Mouse (Mus musculus): ENCODE results near the gene Spocd1. TPM values are rescaled to one million over a fixed set of nuclear protein-coding genes. Genes with fewer than 3 reads are reported as not detected.
A peak's percentile ranks its signal among the peaks of the same experiment; 100 is the strongest.

Gene Spocd1
- polyA plus RNA-seq, 1 experiment from 2014 or later: not detected

- H3K9me3 ChIP-seq (replicated peaks): no peaks in the 10 kb centered on the region
- no peaks in the 10 kb centered on the region for H3K36me3 ChIP-seq
- 65% methylated on average over 2 of the region's 2 CpGs for WGBS
- no peak overlapping the region for H3K27ac ChIP-seq
- peaks cover 24% of the 10 kb centered on the region for H3K27me3 ChIP-seq
- no peak overlapping the region for H3K4me3 ChIP-seq (replicated peaks)
- peaks cover under 1% of the 10 kb centered on the region; the same call in 1 of the 2 replicates for H3K4me1 ChIP-seq
- ATAC-seq (replicated peaks; ENCODE audit: low FRiP score): no peak
- H3K4me2 ChIP-seq: no peak overlapping the region
- no peak overlapping the region for H3K9ac ChIP-seq
These were observed 25.5 kb downstream of the Spocd1 start for GRCm38 (mm10) chr4:129954527-129954926.

DNA sequence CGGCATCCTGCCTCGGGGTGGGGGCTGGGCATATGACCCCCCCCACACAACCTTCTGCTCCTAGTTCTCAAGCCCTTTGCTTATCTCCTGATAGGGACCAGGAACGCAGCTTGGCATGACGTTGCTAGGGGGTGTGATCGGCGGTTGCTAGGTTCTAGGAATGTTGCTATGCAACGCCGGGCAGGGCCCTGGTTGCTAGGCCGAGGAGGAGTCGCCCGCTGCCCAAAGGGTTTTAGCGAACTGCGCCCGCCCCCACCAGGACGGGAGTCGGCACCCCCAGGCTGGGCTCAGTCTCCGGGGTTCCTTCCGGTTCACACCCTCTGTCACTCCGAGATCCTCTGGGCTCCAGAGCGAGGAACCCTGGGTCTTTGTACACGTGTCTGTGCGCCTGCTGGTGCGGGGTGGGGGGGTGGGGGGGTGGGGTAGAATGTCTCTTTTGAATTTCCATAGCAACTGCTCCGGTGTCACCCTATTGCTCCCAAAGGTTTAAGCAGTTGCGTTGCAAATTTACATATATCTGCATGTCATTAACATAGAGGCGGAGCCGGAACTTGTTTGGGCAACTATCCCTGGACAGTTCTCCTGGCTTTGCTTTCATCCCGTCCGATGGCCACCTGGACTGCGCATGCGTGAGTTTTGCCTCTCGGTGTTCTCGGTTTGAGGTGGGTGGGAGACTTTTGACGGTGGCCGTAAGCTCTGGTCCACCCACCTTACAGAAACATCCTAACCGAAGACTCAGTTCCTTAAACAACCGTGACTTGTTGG, 31.3 kb downstream of the Spocd1 start:
- 2% methylated on average over 37 of the region's 37 CpGs for WGBS
- 0 out of 2 replicates have a peak overlapping the region, but pooled peaks have one; percentile 25 for H3K9ac ChIP-seq

DNA sequence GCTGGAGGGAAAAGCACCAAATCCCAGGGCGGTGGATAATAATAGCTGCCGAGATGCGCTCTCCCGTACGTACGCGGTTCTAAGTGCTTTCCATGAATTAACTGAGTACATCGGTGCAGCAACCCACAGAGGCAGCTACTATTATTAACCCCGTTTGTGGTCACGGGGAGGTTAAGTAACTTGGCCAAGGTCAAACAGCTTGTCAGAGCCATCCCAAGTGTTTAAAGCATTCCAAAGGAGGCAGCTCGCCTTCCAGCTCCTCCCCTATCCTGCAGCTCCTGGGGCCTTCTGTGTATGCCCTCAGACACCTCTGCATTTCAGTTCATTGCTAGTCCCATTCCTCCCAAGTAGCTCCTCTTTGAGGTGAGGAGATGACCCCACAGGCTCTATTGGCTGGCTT, 36.2 kb downstream of the Spocd1 start:
- H3K36me3 ChIP-seq: no peaks in the 10 kb centered on the region
- peaks cover 36% of the 10 kb centered on the region for H3K27me3 ChIP-seq
- WGBS: 74% methylated on average over 11 of the region's 11 CpGs

More for the DNA sequence above, 31.3 kb downstream of the Spocd1 start:
- H3K36me3 ChIP-seq: no peaks in the 10 kb centered on the region
- no peaks in the 10 kb centered on the region for H3K9me3 ChIP-seq (replicated peaks)
- H3K4me3 ChIP-seq (replicated peaks): peak overlapping the region; percentile 48
- H3K4me2 ChIP-seq: peak overlapping the region; percentile 90
- no peak overlapping the region for H3K27ac ChIP-seq
- peaks cover 18% of the 10 kb centered on the region for H3K4me1 ChIP-seq
- peak; percentile 59 for ATAC-seq (replicated peaks; ENCODE audit: low FRiP score)
- peaks cover 58% of the 10 kb centered on the region for H3K27me3 ChIP-seq

DNA sequence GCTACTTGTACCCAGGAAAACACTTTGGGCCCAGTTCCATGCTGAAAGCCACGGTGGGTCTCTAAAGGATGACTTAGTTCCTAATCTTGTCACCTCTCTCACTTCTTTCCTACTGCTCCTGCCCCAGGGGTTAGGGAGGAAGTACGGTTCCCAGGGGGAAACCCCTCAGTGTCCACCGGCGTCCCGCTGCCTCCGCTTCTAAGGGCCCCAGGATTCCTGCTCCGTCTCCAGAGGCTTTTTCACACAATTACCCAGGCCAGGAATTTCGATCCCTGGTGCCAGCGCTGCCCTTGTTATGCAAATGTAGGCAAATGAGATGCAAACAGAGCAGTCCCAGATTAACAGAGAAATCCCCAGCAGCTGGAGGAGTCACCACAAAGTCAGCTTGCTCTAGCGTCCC, 37.2 kb downstream of the Spocd1 start:
- WGBS: 27% methylated on average over 10 of the region's 10 CpGs
- H3K4me2 ChIP-seq: no peak overlapping the region
- H3K9ac ChIP-seq: no peak overlapping the region
- peaks cover 33% of the 10 kb centered on the region for H3K27me3 ChIP-seq
- no peak overlapping the region for H3K27ac ChIP-seq
- no peak for ATAC-seq (replicated peaks; ENCODE audit: low FRiP score)
- H3K36me3 ChIP-seq: no peaks in the 10 kb centered on the region
- peaks cover 11% of the 10 kb centered on the region for H3K4me1 ChIP-seq
- no peaks in the 10 kb centered on the region for H3K9me3 ChIP-seq (replicated peaks)
- H3K4me3 ChIP-seq (replicated peaks): no peak overlapping the region

More for the DNA sequence above, 36.2 kb downstream of the Spocd1 start:
- Histone ChIP-seq H3K4me1 (peaks cover 20% of the 10 kb centered on the region), H3K4me2 (no peak overlapping the region), H3K27ac (no peak overlapping the region), H3K9ac (no peak overlapping the region), H3K4me3 (replicated peaks) (no peak overlapping the region), H3K9me3 (replicated peaks) (no peaks in the 10 kb centered on the region)
- ATAC-seq (replicated peaks; ENCODE audit: low FRiP score): no peak

GRCm38 (mm10) chr4:129967024-129968014, 38.3 kb downstream of the Spocd1 start:
- WGBS: 40% methylated on average over 13 of the region's 13 CpGs
- Histone ChIP-seq H3K9ac (no peak overlapping the region), H3K4me3 (replicated peaks) (no peak overlapping the region), H3K36me3 (no peaks in the 10 kb centered on the region), H3K4me2 (no peak overlapping the region), H3K9me3 (replicated peaks) (no peaks in the 10 kb centered on the region), H3K27ac (no peak overlapping the region), H3K27me3 (peaks cover 33% of the 10 kb centered on the region), H3K4me1 (peaks cover 14% of the 10 kb centered on the region)
- ATAC-seq (replicated peaks; ENCODE audit: low FRiP score): 0 out of 2 replicates have a peak, but pooled peaks have one; percentile 15

GRCm38 (mm10) chr4:129970168-129970567, 41.1 kb downstream of the Spocd1 start:
- H3K36me3 ChIP-seq: no peaks in the 10 kb centered on the region
- H3K9me3 ChIP-seq (replicated peaks): no peaks in the 10 kb centered on the region
- no peak overlapping the region for H3K4me2 ChIP-seq
- WGBS: 65% methylated on average over 8 of the region's 8 CpGs
- peaks cover 14% of the 10 kb centered on the region for H3K4me1 ChIP-seq
- no peak for ATAC-seq (replicated peaks; ENCODE audit: low FRiP score)
- H3K4me3 ChIP-seq (replicated peaks): no peak overlapping the region
- no peak overlapping the region for H3K27ac ChIP-seq
- H3K9ac ChIP-seq: no peak overlapping the region
- H3K27me3 ChIP-seq: peaks cover 47% of the 10 kb centered on the region

GRCm38 (mm10) chr4:129970861-129971260, 41.8 kb downstream of the Spocd1 start:
- peaks cover 49% of the 10 kb centered on the region for H3K27me3 ChIP-seq
- H3K4me1 ChIP-seq: peaks cover 14% of the 10 kb centered on the region
- H3K27ac ChIP-seq: no peak overlapping the region
- no peak for ATAC-seq (replicated peaks; ENCODE audit: low FRiP score)
- H3K4me2 ChIP-seq: no peak overlapping the region
- H3K4me3 ChIP-seq (replicated peaks): no peak overlapping the region
- 83% methylated on average over 11 of the region's 11 CpGs for WGBS
- H3K9ac ChIP-seq: no peak overlapping the region
- H3K36me3 ChIP-seq: no peaks in the 10 kb centered on the region
- H3K9me3 ChIP-seq (replicated peaks): no peaks in the 10 kb centered on the region

DNA sequence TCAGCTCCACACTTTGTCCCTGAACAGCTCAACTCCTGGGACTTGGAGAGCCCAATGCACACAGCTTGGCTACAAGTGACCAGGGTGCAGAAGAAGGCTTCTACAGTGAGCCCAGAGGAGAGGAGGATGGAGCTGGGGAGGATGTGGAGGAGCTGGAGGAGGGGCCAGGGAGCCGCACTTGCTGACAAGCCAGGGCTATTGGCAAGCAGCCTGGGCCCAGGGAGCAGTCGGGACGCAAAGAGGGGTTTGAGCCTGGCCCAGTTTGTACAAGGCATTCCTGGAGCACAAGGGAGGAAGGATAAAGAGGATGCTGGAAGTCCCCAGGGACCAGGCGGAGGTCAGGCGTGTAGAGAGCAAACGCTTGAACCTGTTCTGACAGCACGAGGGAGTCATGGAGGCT, 42.9 kb downstream of the Spocd1 start:
- 39% methylated on average over 7 of the region's 7 CpGs for WGBS
- Histone ChIP-seq H3K4me1 (peaks cover 10% of the 10 kb centered on the region; the same call in 1 of the 2 replicates), H3K4me2 (no peak overlapping the region), H3K9ac (no peak overlapping the region), H3K27me3 (peaks cover 57% of the 10 kb centered on the region), H3K4me3 (replicated peaks) (no peak overlapping the region), H3K9me3 (replicated peaks) (no peaks in the 10 kb centered on the region), H3K27ac (no peak overlapping the region), H3K36me3 (no peaks in the 10 kb centered on the region)
- no peak for ATAC-seq (replicated peaks; ENCODE audit: low FRiP score)

DNA sequence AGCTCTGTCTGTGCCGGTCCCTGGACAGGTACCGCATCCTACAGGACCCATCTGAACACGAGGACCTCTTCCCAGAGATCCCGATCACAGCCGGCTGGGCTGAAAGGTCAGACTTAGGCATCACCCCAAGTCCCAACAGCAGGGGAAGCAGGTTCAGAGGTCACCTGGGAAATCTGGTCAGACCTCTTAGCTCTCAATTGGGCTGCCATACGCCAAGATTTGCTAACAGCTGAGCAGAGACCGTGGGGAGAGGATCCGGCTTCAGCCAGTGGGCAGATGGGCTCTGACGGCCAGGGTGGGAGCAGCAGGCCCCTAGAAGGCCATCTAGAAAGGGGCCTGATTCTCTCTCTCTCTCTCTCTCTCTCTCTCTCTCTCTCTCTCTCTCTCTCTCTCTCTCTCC, 45.2 kb downstream of the Spocd1 start:
- H3K27ac ChIP-seq: no peak overlapping the region
- WGBS: 73% methylated on average over 9 of the region's 9 CpGs
- ATAC-seq (replicated peaks; ENCODE audit: low FRiP score): no peak

DNA sequence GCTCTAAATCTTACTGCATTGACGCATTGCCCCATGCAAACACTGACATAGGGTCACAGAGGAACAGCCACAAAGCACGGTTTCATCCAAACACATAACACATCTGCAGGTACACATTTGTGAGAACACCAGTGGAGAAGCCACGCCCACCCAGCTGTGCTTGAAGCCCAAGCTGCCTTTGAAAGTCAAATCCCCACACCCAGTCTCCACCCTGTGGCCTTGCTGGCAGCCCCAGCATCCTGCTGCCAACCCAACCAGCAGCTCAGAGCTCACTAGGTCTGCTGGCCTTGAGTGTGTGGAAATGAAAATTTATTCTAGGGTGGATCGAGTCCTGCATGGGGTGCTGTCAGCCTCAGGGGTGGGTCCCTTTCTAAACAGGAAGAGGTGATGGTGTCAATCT, 48.2 kb downstream of the Spocd1 start:
- no peak overlapping the region for H3K27ac ChIP-seq
- no peak overlapping the region for H3K4me3 ChIP-seq (replicated peaks)
- H3K4me2 ChIP-seq: no peak overlapping the region
- H3K9me3 ChIP-seq (replicated peaks): no peaks in the 10 kb centered on the region
- no peak overlapping the region for H3K9ac ChIP-seq
- no peak for ATAC-seq (replicated peaks; ENCODE audit: low FRiP score)
- H3K4me1 ChIP-seq: peaks cover 25% of the 10 kb centered on the region
- peaks cover 79% of the 10 kb centered on the region for H3K27me3 ChIP-seq
- no peaks in the 10 kb centered on the region for H3K36me3 ChIP-seq
- WGBS: 61% methylated on average over 4 of the region's 4 CpGs

More for the DNA sequence above, 45.2 kb downstream of the Spocd1 start:
- H3K4me1 ChIP-seq: 0 out of 2 replicates have a peak, but pooled peaks cover 7% of the 10 kb centered on the region
- no peak overlapping the region for H3K4me3 ChIP-seq (replicated peaks)
- H3K9ac ChIP-seq: no peak overlapping the region
- peaks cover 68% of the 10 kb centered on the region for H3K27me3 ChIP-seq
- H3K9me3 ChIP-seq (replicated peaks): no peaks in the 10 kb centered on the region
- no peaks in the 10 kb centered on the region for H3K36me3 ChIP-seq
- no peak overlapping the region for H3K4me2 ChIP-seq

- Histone ChIP-seq H3K27me3 (peaks cover 79% of the 10 kb centered on the region), H3K9me3 (replicated peaks) (no peaks in the 10 kb centered on the region), H3K4me1 (peaks cover 34% of the 10 kb centered on the region), H3K4me3 (replicated peaks) (no peak overlapping the region), H3K4me2 (no peak overlapping the region), H3K36me3 (no peaks in the 10 kb centered on the region), H3K9ac (no peak overlapping the region), H3K27ac (no peak overlapping the region)
- ATAC-seq (replicated peaks; ENCODE audit: low FRiP score): no peak
- 67% methylated on average over 4 of the region's 4 CpGs for WGBS
These were observed 49.2 kb downstream of the Spocd1 start for GRCm38 (mm10) chr4:129978227-129978626.

DNA sequence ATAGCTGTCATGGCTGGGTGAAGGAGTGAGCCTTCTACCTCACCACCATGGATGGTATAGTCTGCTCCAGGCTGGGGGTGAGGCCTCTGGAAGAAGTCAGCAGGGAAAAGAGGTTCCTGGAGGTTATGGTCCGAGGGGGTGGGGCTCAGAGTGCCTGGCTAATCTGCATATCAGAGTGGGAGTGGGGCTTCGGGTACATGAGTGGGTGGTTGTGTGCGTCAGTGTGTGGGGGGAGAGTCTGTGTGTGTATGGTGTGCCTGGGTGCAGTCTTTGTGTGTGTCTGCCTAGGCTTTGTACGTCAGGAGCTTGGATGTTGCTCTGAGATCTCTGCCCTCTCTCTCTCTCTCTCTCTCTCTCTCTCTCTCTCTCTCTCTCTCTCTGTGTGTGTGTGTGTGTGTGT, 49.9 kb downstream of the Spocd1 start:
- H3K4me1 ChIP-seq: peaks cover 41% of the 10 kb centered on the region
- H3K4me3 ChIP-seq (replicated peaks): no peak overlapping the region
- no peaks in the 10 kb centered on the region for H3K36me3 ChIP-seq
- H3K4me2 ChIP-seq: no peak overlapping the region
- no peak for ATAC-seq (replicated peaks; ENCODE audit: low FRiP score)
- H3K9ac ChIP-seq: no peak overlapping the region
- peaks cover 79% of the 10 kb centered on the region for H3K27me3 ChIP-seq
- 65% methylated on average over 4 of the region's 4 CpGs for WGBS
- H3K27ac ChIP-seq: no peak overlapping the region
- no peaks in the 10 kb centered on the region for H3K9me3 ChIP-seq (replicated peaks)

Data from kidney, embryonic 15.5 days (tissue).